Comparison of ENCODE assay signal across 9 mouse cellular contexts in the genomic region with DNA sequence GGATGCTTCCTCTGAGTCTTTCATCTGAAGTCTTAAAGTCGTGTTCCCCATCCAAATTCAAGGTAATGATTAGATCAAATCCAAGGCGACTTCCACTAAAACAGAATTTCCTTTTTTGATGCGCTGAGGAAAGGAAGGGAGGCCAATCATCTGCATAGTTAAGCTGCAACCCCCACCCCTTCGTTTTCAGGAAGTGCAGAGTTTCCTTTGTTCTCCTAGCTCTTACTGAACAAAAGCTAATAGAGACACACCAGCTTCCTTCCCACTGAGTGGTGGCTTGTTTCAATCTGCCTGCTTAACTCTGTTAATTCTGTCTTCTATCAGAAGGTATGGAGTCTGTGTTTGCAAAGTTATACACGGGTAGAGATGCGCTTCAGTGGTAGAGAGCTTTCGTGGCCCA. TPM values are rescaled to one million over a fixed set of nuclear protein-coding genes. Genes with fewer than 3 reads are reported as not detected.
A peak's percentile ranks its signal among the peaks of the same experiment; 100 is the strongest.
DNase-seq lines count a peak whose midpoint lies in the region; TF ChIP-seq lines count a peak whose summit lies in the region.
"Had no signal": no experiment of that assay in that cellular context is flagged by ENCODE, and none has a peak within 500 bp of the region (broad histone marks: within the 10 kb centered on the region; RNA-seq: fewer than 3 reads in every experiment).

No protein-coding gene starts in this region.

- intact Hi-C loops in heart, postnatal 14 days (cut with DNase I): no loop called here

- no peak overlapping the region for H3K4me3 ChIP-seq in MEL (ENCODE audit: control insufficient read depth in 1 of 2, insufficient read depth in 1 of 2, low read depth in 2 of 2, low read length in 2 of 2)

- H3K4me1 ChIP-seq in MEL (ENCODE audit: control insufficient read depth in 1 of 2, insufficient read depth in 2 of 2, low read length in 2 of 2): peaks cover 0 to 4% of the 10 kb centered on the region in 2 experiments; a peak in 2 of 4 replicates

- H3K27me3 ChIP-seq in MEL (ENCODE audit: control insufficient read depth in 1 of 2, insufficient read depth in 2 of 2, low read length in 2 of 2): no peaks in the 10 kb centered on the region

- no peak overlapping the region for H3K9ac ChIP-seq in MEL (ENCODE audit: control insufficient read depth, low read depth, low read length, poor library complexity, severe bottlenecking)

- TF ChIP-seq POLR2A in MEL (IDR thresholded peaks at IDR 0.05; ENCODE audit: control insufficient read depth in 1 of 2, insufficient read depth in 1 of 2, low read depth in 1 of 2, low read length in 2 of 2, poor library complexity in 1 of 2): no peak

- TF ChIP-seq RAD21 in MEL (IDR thresholded peaks at IDR 0.05; ENCODE audit: low read depth, low read length): no peak

- no peak for TF ChIP-seq EP300 in MEL (IDR thresholded peaks at IDR 0.05; ENCODE audit: low read depth in 1 of 2, low read length in 2 of 2)

- no peak for TF ChIP-seq CTCF in MEL (IDR thresholded peaks at IDR 0.05 in 2 of 3, conservative IDR thresholded peaks at IDR 0.05 in 1 of 3; ENCODE audit: control insufficient read depth in 1 of 3, insufficient read depth in 1 of 3, low read depth in 2 of 3, low read length in 3 of 3, poor library complexity in 1 of 3, severe bottlenecking in 1 of 3)

- H3K79me2 ChIP-seq in MEL (ENCODE audit: control insufficient read depth, insufficient read depth, low read length, poor library complexity): no peaks in the 10 kb centered on the region

- peaks cover 0 to 2% of the 10 kb centered on the region in 2 experiments; a peak in 1 of 4 replicates for H3K36me3 ChIP-seq in MEL (ENCODE audit: control insufficient read depth in 1 of 2, insufficient read depth in 2 of 2, low read length in 2 of 2)

- no peak overlapping the region for H3K27ac ChIP-seq in MEL (ENCODE audit: control insufficient read depth, low read depth, low read length)

- DNase-seq in embryo, embryonic 11 days: peak; percentile 6
- no peak for DNase-seq in embryo, embryonic 9.5 days (ENCODE audit: extremely low spot score)
- peak; percentile 28 for DNase-seq in MEL (ENCODE audit: low read depth, low spot score)
- peak; percentile 9 to 13 for DNase-seq in heart, postnatal 14 days
- DNase-seq in lung, postnatal 25 days (ENCODE audit: low spot score): peak; percentile 42
- no peak for DNase-seq in cerebellum, adult 9-11 months
- no peak for DNase-seq in layer of hippocampus, postnatal 25 days (ENCODE audit: extremely low spot score in 1 of 2, low spot score in 1 of 2)
- DNase-seq in layer of hippocampus, postnatal 36 days: no peak

- H3K9me3 ChIP-seq in MEL (replicated peaks; ENCODE audit: insufficient read depth, low read length): no peaks in the 10 kb centered on the region

TF ChIP-seq in MEL, 35 proteins besides CTCF, POLR2A, EP300 and RAD21:
- TF ChIP-seq RCOR1 (IDR thresholded peaks at IDR 0.05; ENCODE audit: low read depth, low read length): no peak
- TF ChIP-seq MAFK (IDR thresholded peaks at IDR 0.05; ENCODE audit: borderline replicate concordance, low read depth, low read length): no peak
- no peak for TF ChIP-seq E2F4 (IDR thresholded peaks at IDR 0.05; ENCODE audit: borderline replicate concordance, low read depth, low read length)
- TF ChIP-seq TAL1 (IDR thresholded peaks at IDR 0.05; ENCODE audit: low read length): no peak
- no peak for TF ChIP-seq MXI1 (IDR thresholded peaks at IDR 0.05; ENCODE audit: low read depth, low read length)
- TF ChIP-seq MAX (IDR thresholded peaks at IDR 0.05; ENCODE audit: low read length): no peak
- no peak for TF ChIP-seq ZKSCAN1 (IDR thresholded peaks at IDR 0.05; ENCODE audit: low read depth, low read length)
- TF ChIP-seq TCF12 (IDR thresholded peaks at IDR 0.05; ENCODE audit: low read depth, low read length): no peak
- no peak for TF ChIP-seq KAT2A (conservative IDR thresholded peaks at IDR 0.05; ENCODE audit: low read depth, low read length)
- TF ChIP-seq BHLHE40 (IDR thresholded peaks at IDR 0.05; ENCODE audit: borderline replicate concordance, low read depth, low read length): no peak
- TF ChIP-seq POLR2AphosphoS2 (IDR thresholded peaks at IDR 0.05; ENCODE audit: low read length): no peak
- no peak for TF ChIP-seq GABPA (IDR thresholded peaks at IDR 0.05; ENCODE audit: low read depth, low read length)
- no peak for TF ChIP-seq UBTF (IDR thresholded peaks at IDR 0.05; ENCODE audit: borderline replicate concordance, insufficient read depth, low read depth, low read length)
- no peak for TF ChIP-seq MYB (IDR thresholded peaks at IDR 0.05; ENCODE audit: low read depth, low read length)
- no peak for TF ChIP-seq NRF1 (IDR thresholded peaks at IDR 0.05; ENCODE audit: insufficient read depth, low read depth, low read length, poor library complexity, severe bottlenecking)
- no peak for TF ChIP-seq JUND (IDR thresholded peaks at IDR 0.05; ENCODE audit: low read depth, low read length)
- TF ChIP-seq ZC3H11A (IDR thresholded peaks at IDR 0.05; ENCODE audit: low read depth, low read length): no peak
- TF ChIP-seq HCFC1 (IDR thresholded peaks at IDR 0.05; ENCODE audit: low read depth, low read length): no peak
- TF ChIP-seq POLR2AphosphoS5 (IDR thresholded peaks at IDR 0.05; ENCODE audit: borderline replicate concordance, low read depth, low read length): no peak
- TF ChIP-seq CHD2 (IDR thresholded peaks at IDR 0.05; ENCODE audit: low read length): no peak

RNA-seq across cellular contexts. Expression of a gene that starts 1.5 kb away (rescaled TPM):
- total RNA-seq in MEL (2012; rRNA removed): not detected in 2 replicates
- under 1 TPM in 1 of 2 experiments, not detected in 1; 0.10 TPM for polyA plus RNA-seq in MEL (2012; ENCODE audit: insufficient read depth in 1 of 2, insufficient read length in 2 of 2, low read depth in 1 of 2, low replicate concordance in 2 of 2, missing spikeins in 1 of 2)
- 1 to 10 TPM; 9.2 to 9.6 TPM for total RNA-seq in heart, postnatal 14 days (2021)
- 1 to 10 TPM; 3.7 to 4.1 TPM for total RNA-seq in layer of hippocampus, postnatal 25 days (2021)
- 1 to 10 TPM; 3.3 to 3.4 TPM for total RNA-seq in layer of hippocampus, postnatal 36 days (2021)

RNA-seq across cellular contexts. Expression of a gene that starts 36.0 kb away (rescaled TPM):
- 21.7 and 23.2 TPM in 2 replicates for total RNA-seq in MEL (2012; rRNA removed)
- 10 to 100 TPM in 1 of 2 experiments, not detected in 1; 27.9 TPM for polyA plus RNA-seq in MEL (2012; ENCODE audit: insufficient read depth in 1 of 2, insufficient read length in 2 of 2, low read depth in 1 of 2, low replicate concordance in 2 of 2, missing spikeins in 1 of 2)
- 10 to 100 TPM; 27.6 to 28.9 TPM for total RNA-seq in heart, postnatal 14 days (2021)
- total RNA-seq in layer of hippocampus, postnatal 25 days (2021): 10 to 100 TPM; 28.0 to 30.9 TPM
- total RNA-seq in layer of hippocampus, postnatal 36 days (2021): 10 to 100 TPM; 26.5 to 30.9 TPM

RNA-seq across cellular contexts. Expression of a gene that starts 43.0 kb away (rescaled TPM):
- total RNA-seq in MEL (2012; rRNA removed): 25.5 and 26.4 TPM in 2 replicates
- 10 to 100 TPM in 1 of 2 experiments, not detected in 1; 33.6 TPM for polyA plus RNA-seq in MEL (2012; ENCODE audit: insufficient read depth in 1 of 2, insufficient read length in 2 of 2, low read depth in 1 of 2, low replicate concordance in 2 of 2, missing spikeins in 1 of 2)
- total RNA-seq in heart, postnatal 14 days (2021): 1 to 10 TPM; 4.4 to 5.8 TPM
- 1 to 10 TPM; 1.4 to 1.9 TPM for total RNA-seq in layer of hippocampus, postnatal 25 days (2021)
- 1 to 10 TPM in 1 of 2 experiments, under 1 TPM in 1; 0.71 to 1.7 TPM for total RNA-seq in layer of hippocampus, postnatal 36 days (2021)

RNA-seq across cellular contexts. Expression of a gene that starts 54.6 kb away (rescaled TPM):
- not detected in 2 replicates for total RNA-seq in MEL (2012; rRNA removed)
- not detected for polyA plus RNA-seq in MEL (2012; ENCODE audit: insufficient read depth in 1 of 2, insufficient read length in 2 of 2, low read depth in 1 of 2, low replicate concordance in 2 of 2, missing spikeins in 1 of 2)
- not detected for total RNA-seq in heart, postnatal 14 days (2021)
- not detected for total RNA-seq in layer of hippocampus, postnatal 25 days (2021)
- not detected for total RNA-seq in layer of hippocampus, postnatal 36 days (2021)
- polyA plus RNA-seq: gonadal fat pad, adult 2 months had no signal

Comparison
In these comparisons a context has a peak if more than half of its experiments do, and no peak if none do; other contexts are left out.
1. DNase-seq: peak in embryo, embryonic 11 days (single experiment), MEL (single experiment), heart, postnatal 14 days (2 of 2) and lung, postnatal 25 days (single experiment); none in embryo, embryonic 9.5 days (single experiment), cerebellum, adult 9-11 months (single experiment), layer of hippocampus, postnatal 25 days (0 of 2) and layer of hippocampus, postnatal 36 days (0 of 2).